Mouse (Mus musculus): Measurements from ENCODE around the gene Fgfr2.

DNA sequence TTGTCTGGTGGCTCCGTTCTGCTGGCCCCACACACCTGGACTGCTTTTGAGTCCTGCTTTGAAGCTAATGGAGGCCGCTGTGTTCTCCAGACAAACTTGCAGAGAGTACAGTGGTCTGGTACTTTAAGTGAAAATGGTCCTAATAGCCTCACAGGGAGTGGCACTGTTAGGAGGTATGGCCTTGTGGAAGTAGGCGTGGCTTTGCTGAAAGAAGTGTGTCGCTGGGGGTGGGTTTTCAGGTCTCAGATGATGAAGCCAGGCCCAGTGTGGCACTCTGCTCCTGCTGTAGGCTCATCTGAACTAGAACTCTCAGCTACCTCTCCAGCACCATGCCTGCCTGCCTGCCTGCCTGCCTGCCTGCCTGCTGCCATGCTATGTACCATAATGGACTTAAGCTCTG is 2355.0 kb downstream of the Fgfr2 start:
- TF ChIP-seq USF1 (IDR thresholded peaks at IDR 0.05; ENCODE audit: low read depth) (no peak), TCF12 (IDR thresholded peaks at IDR 0.05; ENCODE audit: insufficient read depth, poor library complexity, severe bottlenecking) (no peak), POLR2A (IDR thresholded peaks at IDR 0.05; ENCODE audit: insufficient read length, low read depth) (no peak), MYOG (IDR thresholded peaks at IDR 0.05; ENCODE audit: control insufficient read depth in 1 of 3, insufficient read depth in 1 of 3, insufficient read length in 2 of 3, low read depth in 2 of 3) (no peak), CEBPB (IDR thresholded peaks at IDR 0.05; ENCODE audit: insufficient read depth, poor library complexity, severe bottlenecking) (no peak)
